Mouse (Mus musculus): ENCODE data around the gene Engase.

GRCm38 (mm10) chr11:118427986-118428385 lies 48.6 kb upstream of the Engase start, which contains the start of gene C1qtnf1:
- no peak for TF ChIP-seq POLR2A (IDR thresholded peaks at IDR 0.05; ENCODE audit: control insufficient read depth, low read depth, low read length)
- no peak for TF ChIP-seq CTCF (IDR thresholded peaks at IDR 0.05; ENCODE audit: control insufficient read depth, insufficient read depth, insufficient replicate concordance, low read depth, low read length)

Data from testis, adult 2 months (tissue).